In the genomic region with DNA sequence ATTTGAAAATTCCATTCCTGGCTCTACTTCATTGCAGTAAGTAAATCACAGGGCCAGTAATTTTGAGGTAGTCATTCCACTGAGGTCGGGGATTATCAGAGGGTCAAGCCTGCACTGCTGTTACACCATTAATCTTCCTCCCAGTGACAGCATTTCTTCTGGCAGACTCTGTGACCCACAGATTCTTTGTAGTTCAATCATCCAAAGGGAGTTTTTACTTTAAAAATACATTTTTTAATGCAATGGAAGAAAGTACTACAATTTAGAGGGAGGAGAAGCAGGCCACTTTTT, we compare ENCODE assay signal across 18 mouse cellular contexts.
DNase-seq lines count a peak whose midpoint lies in the region; ATAC-seq and TF ChIP-seq lines count a peak whose summit lies in the region.
"Had no signal": no experiment of that assay in that cellular context is flagged by ENCODE, and none has a peak within 500 bp of the region (broad histone marks: within the 10 kb centered on the region; RNA-seq: fewer than 3 reads in every experiment).

No protein-coding gene starts in this region.

- H3K9me3 ChIP-seq in kidney, postnatal 0 days (replicated peaks; ENCODE audit: low read length): no peaks in the 10 kb centered on the region
- no peaks in the 10 kb centered on the region for H3K9me3 ChIP-seq in forebrain, postnatal 0 days (ENCODE audit: low read length)
- H3K9me3 ChIP-seq: embryonic facial prominence, embryonic 12.5 days; liver, embryonic 12.5 days; megakaryocyte, embryonic 14.5 days had no signal

- no peak overlapping the region for H3K4me2 ChIP-seq in kidney, postnatal 0 days (ENCODE audit: low read length)
- no peak overlapping the region for H3K4me2 ChIP-seq in forebrain, postnatal 0 days (ENCODE audit: low read depth)
- H3K4me2 ChIP-seq: embryonic facial prominence, embryonic 12.5 days; liver, embryonic 12.5 days had no signal

- H3K4me3 ChIP-seq in kidney, postnatal 0 days (replicated peaks; ENCODE audit: low read depth, low read length): no peak overlapping the region
- H3K4me3 ChIP-seq in forebrain, postnatal 0 days (ENCODE audit: low read depth, low read length): no peak overlapping the region
- H3K4me3 ChIP-seq: embryonic facial prominence, embryonic 12.5 days; liver, embryonic 12.5 days; megakaryocyte, embryonic 14.5 days had no signal

- peak; percentile 3 for DNase-seq in adrenal gland, postnatal 10 days
- DNase-seq in adrenal gland, adult 18-20 months (ENCODE audit: low spot score in 2 of 2): no peak
- DNase-seq in kidney, postnatal 0 days (ENCODE audit: low spot score): peak; percentile 41
- no peak for DNase-seq in kidney, adult 9 months
- DNase-seq in embryo, embryonic 10 days (ENCODE audit: low spot score): peak; percentile 53
- DNase-seq in forebrain, postnatal 0 days: no peak
- no peak for DNase-seq in frontal cortex, postnatal 10 days (ENCODE audit: low spot score in 2 of 2)
- DNase-seq: cerebellum, adult 9-11 months; gastrocnemius, postnatal 14 days; heart, postnatal 14 days; layer of hippocampus, postnatal 36 days; thymus, adult 2 months had no signal

- TF ChIP-seq CTCF in kidney, postnatal 0 days (IDR thresholded peaks at IDR 0.05; ENCODE audit: low read depth): no peak
- no peak for TF ChIP-seq CTCF in forebrain, postnatal 0 days (IDR thresholded peaks at IDR 0.05; ENCODE audit: low read depth)

- ATAC-seq in kidney, postnatal 0 days (replicated peaks; ENCODE audit: low FRiP score, low read depth): no peak
- ATAC-seq in forebrain, postnatal 0 days: no peak
- no peak for ATAC-seq in erythroid progenitor cell, adult 5-6 weeks (replicated peaks; ENCODE audit: low FRiP score, poor library complexity, severe bottlenecking)
- ATAC-seq: hindbrain, embryonic 16.5 days; liver, embryonic 12.5 days; lung, postnatal 0 days had no signal

- H3K27ac ChIP-seq in kidney, postnatal 0 days: no peak overlapping the region
- H3K27ac ChIP-seq in forebrain, postnatal 0 days (ENCODE audit: low read depth, low read length): peak overlapping the region; percentile 21; the same call in 1 of the 2 replicates
- H3K27ac ChIP-seq: embryonic facial prominence, embryonic 12.5 days; liver, embryonic 12.5 days had no signal

- 15% methylated on average over 1 of the region's 1 CpGs for WGBS in kidney, postnatal 0 days
- 42% methylated on average over 1 of the region's 1 CpGs for WGBS in forebrain, postnatal 0 days

- no peak overlapping the region for H3K9ac ChIP-seq in kidney, postnatal 0 days (ENCODE audit: low read depth, low read length)
- no peak overlapping the region for H3K9ac ChIP-seq in forebrain, postnatal 0 days
- H3K9ac ChIP-seq: embryonic facial prominence, embryonic 12.5 days; liver, embryonic 12.5 days had no signal

- no peaks in the 10 kb centered on the region for H3K36me3 ChIP-seq in kidney, postnatal 0 days (ENCODE audit: insufficient read depth, low read length)
- no peaks in the 10 kb centered on the region for H3K36me3 ChIP-seq in forebrain, postnatal 0 days (ENCODE audit: insufficient read depth)
- H3K36me3 ChIP-seq: embryonic facial prominence, embryonic 12.5 days; liver, embryonic 12.5 days had no signal

- H3K27me3 ChIP-seq in kidney, postnatal 0 days (ENCODE audit: insufficient read depth, low read length): no peaks in the 10 kb centered on the region
- H3K27me3 ChIP-seq in forebrain, postnatal 0 days (ENCODE audit: insufficient read depth, low read length): no peaks in the 10 kb centered on the region
- H3K27me3 ChIP-seq: embryonic facial prominence, embryonic 12.5 days; liver, embryonic 12.5 days; megakaryocyte, embryonic 14.5 days had no signal

- H3K4me1 ChIP-seq in kidney, postnatal 0 days (replicated peaks; ENCODE audit: insufficient read depth, low read length): no peaks in the 10 kb centered on the region
- no peaks in the 10 kb centered on the region for H3K4me1 ChIP-seq in forebrain, postnatal 0 days (ENCODE audit: insufficient read depth)
- H3K4me1 ChIP-seq: embryonic facial prominence, embryonic 12.5 days; liver, embryonic 12.5 days; megakaryocyte, embryonic 14.5 days had no signal

Comparison
In these comparisons a context has a peak if more than half of its experiments do, and no peak if none do; other contexts are left out.
1. DNase-seq: peak in adrenal gland, postnatal 10 days (single experiment), kidney, postnatal 0 days (single experiment) and embryo, embryonic 10 days (single experiment); none in adrenal gland, adult 18-20 months (0 of 2), kidney, adult 9 months (single experiment), forebrain, postnatal 0 days (single experiment) and frontal cortex, postnatal 10 days (0 of 2).